Mouse (Mus musculus) limb, embryonic 13.5 days (tissue): Measurements from ENCODE around the gene Pitx2. TPM values are rescaled to one million over a fixed set of nuclear protein-coding genes. Genes with fewer than 3 reads are reported as not detected.

Source experiments
- ATAC-seq: fragments of 200-750 bp; cut with Nextera tagmentation; 2 replicates; pipeline ENCODE4 v1.8.0; 2017; ENCODE audit warnings: low read depth, moderate number of reproducible peaks, moderate TSS enrichment; ENCODE audit not compliant: low FRiP score
- H3K27ac ChIP-seq: fragments of 300-500 bp; sonication (generic); 2 replicates; pipeline ENCODE4 v1.5.1; 2015; ENCODE audit warnings: inconsistent platforms, mild to moderate bottlenecking, moderate library complexity
- H3K27me3 ChIP-seq: fragments of 300-500 bp; sonication (generic); 2 replicates; pipeline ENCODE4 v1.6.1; 2015; ENCODE audit warnings: mild to moderate bottlenecking, inconsistent platforms
- H3K36me3 ChIP-seq: fragments of 300-500 bp; sonication (generic); 2 replicates; pipeline ENCODE4 v1.6.1; 2015; ENCODE audit warnings: inconsistent platforms, mild to moderate bottlenecking, moderate library complexity
- H3K4me1 ChIP-seq: fragments of 300-500 bp; sonication (generic); 2 replicates; pipeline ENCODE4 v1.6.1; 2015; ENCODE audit warnings: inconsistent platforms
- H3K4me2 ChIP-seq: fragments of 300-500 bp; sonication (generic); replicated peaks from 2 replicates; pipeline ENCODE4 v1.6.1; 2015; ENCODE audit warnings: inconsistent platforms, mild to moderate bottlenecking, moderate library complexity
- H3K4me3 ChIP-seq: fragments of 300-500 bp; sonication (generic); 2 replicates; pipeline ENCODE4 v1.5.1; 2015; ENCODE audit warnings: moderate library complexity, mild to moderate bottlenecking, inconsistent platforms
- H3K9ac ChIP-seq: fragments of 300-500 bp; sonication (generic); 2 replicates; pipeline ENCODE4 v1.6.1; 2015; ENCODE audit warnings: mild to moderate bottlenecking, inconsistent platforms
- H3K9me3 ChIP-seq: fragments of 300-500 bp; sonication (generic); 2 replicates; pipeline ENCODE4 v1.6.1; 2016; ENCODE audit warnings: inconsistent platforms
- WGBS: fragments of 180-500 bp; shearing (Covaris S2); methylation state at CpG from one replicate; pipeline ENCODE4 v1.1.7; 2015; 5-methylcytosine and 5-hydroxymethylcytosine counted together
- polyA plus RNA-seq: library from polyadenylated mRNA; unstranded; fragments of >200 nt; fragmentation: Nextera tagmentation; extraction: Ambion mirVana; gene quantifications from 2 replicates; pipeline ENCODE4 v1.2.1, GENCODE M21; 2015

Pitx2 gene
- polyA plus RNA-seq, 1 experiment from 2014 or later = 21.2 TPM

DNA sequence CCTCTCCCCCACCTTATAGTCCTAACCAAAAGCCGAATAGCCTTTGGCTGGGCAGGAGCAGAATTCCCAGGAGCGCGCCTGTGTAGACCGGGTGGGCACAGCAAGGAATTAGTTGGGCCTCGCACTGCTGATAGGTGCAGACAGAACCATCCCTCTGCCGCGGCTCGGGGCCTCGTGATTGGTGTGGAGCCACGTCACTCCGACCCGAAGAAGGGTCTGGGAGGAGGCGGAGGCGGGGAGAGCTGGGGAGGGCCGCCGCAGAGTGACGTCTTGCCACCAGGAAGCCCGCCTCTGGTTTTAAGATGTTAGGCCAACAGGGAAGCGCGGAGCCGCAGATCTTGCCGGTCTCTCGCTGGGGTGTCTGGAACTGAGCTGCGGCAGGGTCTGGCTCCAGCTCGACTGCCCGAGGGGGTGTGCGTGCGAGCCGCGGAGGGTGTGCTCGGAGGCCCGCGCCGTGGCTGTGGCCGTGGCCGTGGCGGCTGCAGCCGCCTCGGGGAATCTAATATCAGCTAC lies 14.0 kb downstream of the Pitx2 start:
- no peak overlapping the region for H3K27ac ChIP-seq
- H3K9me3 ChIP-seq = no peaks in the 10 kb centered on the region
- WGBS = under 1% methylated on average over 39 of the region's 39 CpGs
- H3K27me3 ChIP-seq = peaks cover 96% of the 10 kb centered on the region
- H3K4me1 ChIP-seq = peaks cover 32% of the 10 kb centered on the region
- H3K4me3 ChIP-seq = peak overlapping the region; percentile 56
- no peaks in the 10 kb centered on the region for H3K36me3 ChIP-seq
- H3K4me2 ChIP-seq = peak overlapping the region; percentile 92
- peak; percentile 95 for ATAC-seq
- peak overlapping the region; percentile 59 for H3K9ac ChIP-seq

- no peak for ATAC-seq
- Histone ChIP-seq H3K9me3 (no peaks in the 10 kb centered on the region), H3K4me3 (peak overlapping the region; percentile 56), H3K27ac (no peak overlapping the region), H3K4me1 (peaks cover 34% of the 10 kb centered on the region), H3K36me3 (no peaks in the 10 kb centered on the region), H3K27me3 (peaks cover 93% of the 10 kb centered on the region), H3K9ac (peak overlapping the region; percentile 59), H3K4me2 (peak overlapping the region; percentile 92)
- WGBS = 0% methylated on average over 33 of the region's 34 CpGs
Measured at GRCm38 (mm10) chr3:129214146-129214665, 14.5 kb downstream of the Pitx2 start.

- Histone ChIP-seq H3K4me1 (peaks cover 34% of the 10 kb centered on the region), H3K27me3 (peaks cover 92% of the 10 kb centered on the region), H3K4me2 (peak overlapping the region; percentile 92), H3K4me3 (peak overlapping the region; percentile 56), H3K9me3 (no peaks in the 10 kb centered on the region), H3K27ac (no peak overlapping the region), H3K9ac (peak overlapping the region; percentile 59), H3K36me3 (no peaks in the 10 kb centered on the region)
- WGBS = under 1% methylated on average over 31 of the region's 31 CpGs
- no peak for ATAC-seq
Measured at GRCm38 (mm10) chr3:129214666-129215161, 15.0 kb downstream of the Pitx2 start.

DNA sequence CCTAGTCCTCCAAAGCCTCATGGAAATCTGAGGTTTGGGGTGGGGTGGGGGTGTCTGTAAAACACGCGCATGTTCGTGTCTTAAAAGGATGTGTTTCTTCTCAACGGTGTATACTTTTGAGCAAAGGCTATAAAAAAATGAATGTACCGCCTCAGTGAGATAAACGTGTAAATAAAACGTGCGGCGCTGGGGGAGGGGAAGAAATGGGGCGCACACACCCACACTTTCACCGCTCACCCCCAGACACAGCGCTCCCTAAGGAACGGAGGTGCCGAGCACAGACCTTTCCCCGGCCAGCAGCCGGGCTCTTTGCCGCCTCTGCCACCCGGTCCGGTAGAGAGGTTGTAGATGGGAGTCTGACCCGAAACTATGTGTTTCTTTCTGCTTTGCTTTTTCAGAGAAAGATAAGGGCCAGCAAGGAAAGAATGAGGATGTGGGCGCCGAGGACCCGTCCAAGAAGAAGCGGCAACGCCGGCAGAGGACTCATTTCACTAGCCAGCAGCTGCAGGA lies 15.6 kb downstream of the Pitx2 start:
- Histone ChIP-seq H3K9ac (peak overlapping the region; percentile 48; the same call in 1 of the 2 replicates), H3K27ac (no peak overlapping the region), H3K4me3 (peak overlapping the region; percentile 56), H3K4me2 (peak overlapping the region; percentile 92), H3K36me3 (no peaks in the 10 kb centered on the region), H3K27me3 (peaks cover 92% of the 10 kb centered on the region), H3K9me3 (no peaks in the 10 kb centered on the region), H3K4me1 (peaks cover 34% of the 10 kb centered on the region)
- no peak for ATAC-seq
- under 1% methylated on average over 26 of the region's 26 CpGs for WGBS

- under 1% methylated on average over 35 of the region's 35 CpGs for WGBS
- no peaks in the 10 kb centered on the region for H3K9me3 ChIP-seq
- H3K4me1 ChIP-seq = peaks cover 34% of the 10 kb centered on the region
- H3K9ac ChIP-seq = peak overlapping the region; percentile 48; the same call in 1 of the 2 replicates
- peaks cover 90% of the 10 kb centered on the region for H3K27me3 ChIP-seq
- no peak overlapping the region for H3K27ac ChIP-seq
- peak overlapping the region; percentile 44 for H3K4me2 ChIP-seq
- no peaks in the 10 kb centered on the region for H3K36me3 ChIP-seq
- no peak for ATAC-seq
- peak overlapping the region; percentile 56 for H3K4me3 ChIP-seq
Measured at GRCm38 (mm10) chr3:129215751-129216331, 16.2 kb downstream of the Pitx2 start.

GRCm38 (mm10) chr3:129216491-129216890 lies 16.8 kb downstream of the Pitx2 start:
- Histone ChIP-seq H3K9me3 (no peaks in the 10 kb centered on the region), H3K4me3 (peak overlapping the region; percentile 56), H3K36me3 (no peaks in the 10 kb centered on the region), H3K27ac (no peak overlapping the region), H3K27me3 (peaks cover 90% of the 10 kb centered on the region), H3K4me1 (peaks cover 34% of the 10 kb centered on the region), H3K4me2 (peak overlapping the region; percentile 44), H3K9ac (no peak overlapping the region)
- WGBS = under 1% methylated on average over 9 of the region's 9 CpGs
- no peak for ATAC-seq

DNA sequence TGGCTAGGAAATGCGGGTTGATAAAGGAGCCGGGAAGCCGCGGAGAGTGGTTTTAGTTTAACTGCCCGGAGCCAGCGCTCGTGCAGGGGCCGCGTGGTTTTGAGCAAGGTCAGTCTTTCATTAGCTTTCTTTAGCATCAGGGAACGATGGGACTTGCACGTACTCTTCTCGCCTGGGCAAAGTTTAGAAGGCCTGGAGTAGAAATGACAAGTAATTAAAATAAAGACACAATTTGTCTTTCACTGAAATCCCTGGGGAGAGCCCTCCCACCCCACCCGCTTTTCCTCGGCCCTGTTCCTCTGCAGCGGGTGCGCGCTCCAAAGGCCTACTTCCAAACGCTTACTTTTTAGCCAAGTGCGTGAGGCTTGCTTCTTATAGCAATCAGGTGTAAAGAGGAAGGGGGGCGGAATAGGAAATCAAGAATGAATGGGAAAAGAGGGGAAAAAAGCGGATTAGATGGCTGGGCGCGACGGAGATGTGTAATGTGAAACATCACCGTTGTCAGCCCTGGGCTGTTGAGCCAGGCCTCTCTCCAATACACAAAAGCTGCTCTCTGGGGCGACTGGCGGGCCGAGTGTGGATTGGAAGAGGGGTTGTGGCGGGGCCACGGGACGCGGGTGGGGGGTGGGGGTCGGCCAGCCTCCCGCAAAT lies 17.4 kb downstream of the Pitx2 start:
- peaks cover 34% of the 10 kb centered on the region for H3K4me1 ChIP-seq
- peak overlapping the region; percentile 44 for H3K4me2 ChIP-seq

DNA sequence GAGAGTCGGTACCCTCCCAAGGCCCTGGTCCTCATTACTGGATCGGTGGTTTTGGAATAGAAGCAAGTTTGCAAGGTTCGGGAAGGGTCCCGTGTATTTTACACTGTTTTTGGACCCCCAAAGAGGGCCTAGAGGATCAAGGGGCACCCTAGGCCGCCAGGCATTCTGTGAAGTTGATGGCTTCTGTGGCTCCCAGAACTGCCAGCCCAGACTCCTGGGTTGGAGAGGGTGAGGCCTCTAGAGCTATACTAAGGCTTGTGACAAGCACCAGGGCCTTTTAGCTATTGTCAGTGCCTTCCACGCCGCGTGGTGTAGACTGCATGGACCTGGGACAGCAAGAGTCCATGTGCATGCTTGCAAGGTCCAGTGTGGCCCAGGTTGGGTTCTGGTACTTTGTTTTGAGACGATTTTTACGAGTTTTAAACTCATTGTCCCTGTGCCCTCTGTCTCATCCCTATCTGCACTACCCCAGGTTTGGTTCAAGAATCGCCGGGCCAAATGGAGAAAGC lies 18.2 kb downstream of the Pitx2 start:
- peaks cover 34% of the 10 kb centered on the region for H3K4me1 ChIP-seq
- WGBS = 3% methylated on average over 12 of the region's 12 CpGs
- no peak for ATAC-seq
- H3K9ac ChIP-seq = 0 out of 2 replicates have a peak overlapping the region, but pooled peaks have one; percentile 13
- H3K4me2 ChIP-seq = peak overlapping the region; percentile 47
- peaks cover 90% of the 10 kb centered on the region for H3K27me3 ChIP-seq
- no peak overlapping the region for H3K27ac ChIP-seq
- H3K9me3 ChIP-seq = no peaks in the 10 kb centered on the region
- peak overlapping the region; percentile 56; the same call in 1 of the 2 replicates for H3K4me3 ChIP-seq
- no peaks in the 10 kb centered on the region for H3K36me3 ChIP-seq

More for the DNA sequence above, 17.4 kb downstream of the Pitx2 start:
- H3K27me3 ChIP-seq = peaks cover 90% of the 10 kb centered on the region
- no peak for ATAC-seq
- H3K9ac ChIP-seq = no peak overlapping the region
- H3K4me3 ChIP-seq = peak overlapping the region; percentile 56
- H3K27ac ChIP-seq = no peak overlapping the region; the same call in 1 of the 2 replicates
- no peaks in the 10 kb centered on the region for H3K36me3 ChIP-seq
- H3K9me3 ChIP-seq = no peaks in the 10 kb centered on the region
- under 1% methylated on average over 34 of the region's 34 CpGs for WGBS

DNA sequence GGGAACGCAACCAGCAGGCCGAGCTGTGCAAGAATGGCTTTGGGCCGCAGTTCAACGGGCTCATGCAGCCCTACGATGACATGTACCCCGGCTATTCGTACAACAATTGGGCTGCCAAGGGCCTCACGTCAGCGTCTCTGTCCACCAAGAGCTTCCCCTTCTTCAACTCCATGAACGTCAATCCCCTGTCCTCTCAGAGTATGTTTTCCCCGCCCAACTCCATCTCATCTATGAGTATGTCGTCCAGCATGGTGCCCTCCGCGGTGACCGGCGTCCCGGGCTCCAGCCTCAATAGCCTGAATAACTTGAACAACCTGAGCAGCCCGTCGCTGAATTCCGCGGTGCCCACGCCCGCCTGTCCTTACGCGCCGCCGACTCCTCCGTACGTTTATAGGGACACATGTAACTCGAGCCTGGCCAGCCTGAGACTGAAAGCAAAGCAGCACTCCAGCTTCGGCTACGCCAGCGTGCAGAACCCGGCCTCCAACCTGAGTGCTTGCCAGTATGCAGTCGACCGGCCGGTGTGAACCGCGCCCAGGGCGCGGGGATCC lies 18.8 kb downstream of the Pitx2 start:
- H3K4me1 ChIP-seq = peaks cover 32% of the 10 kb centered on the region
- no peaks in the 10 kb centered on the region for H3K36me3 ChIP-seq
- H3K27ac ChIP-seq = no peak overlapping the region
- H3K4me2 ChIP-seq = peak overlapping the region; percentile 47
- peaks cover 89% of the 10 kb centered on the region for H3K27me3 ChIP-seq
- no peak for ATAC-seq
- under 1% methylated on average over 41 of the region's 41 CpGs for WGBS
- H3K9ac ChIP-seq = 0 out of 2 replicates have a peak overlapping the region, but pooled peaks have one; percentile 19
- no peaks in the 10 kb centered on the region for H3K9me3 ChIP-seq
- H3K4me3 ChIP-seq = peak overlapping the region; percentile 56; the same call in 1 of the 2 replicates

- no peak overlapping the region for H3K27ac ChIP-seq
- H3K4me3 ChIP-seq = no peak overlapping the region
- no peak overlapping the region for H3K9ac ChIP-seq
- 1% methylated on average over 7 of the region's 7 CpGs for WGBS
- no peaks in the 10 kb centered on the region for H3K36me3 ChIP-seq
- no peaks in the 10 kb centered on the region for H3K9me3 ChIP-seq
- ATAC-seq = no peak
- peaks cover 24% of the 10 kb centered on the region for H3K4me1 ChIP-seq
- peaks cover 89% of the 10 kb centered on the region for H3K27me3 ChIP-seq
- H3K4me2 ChIP-seq = no peak overlapping the region
Measured at GRCm38 (mm10) chr3:129220086-129220670, 20.5 kb downstream of the Pitx2 start.

DNA sequence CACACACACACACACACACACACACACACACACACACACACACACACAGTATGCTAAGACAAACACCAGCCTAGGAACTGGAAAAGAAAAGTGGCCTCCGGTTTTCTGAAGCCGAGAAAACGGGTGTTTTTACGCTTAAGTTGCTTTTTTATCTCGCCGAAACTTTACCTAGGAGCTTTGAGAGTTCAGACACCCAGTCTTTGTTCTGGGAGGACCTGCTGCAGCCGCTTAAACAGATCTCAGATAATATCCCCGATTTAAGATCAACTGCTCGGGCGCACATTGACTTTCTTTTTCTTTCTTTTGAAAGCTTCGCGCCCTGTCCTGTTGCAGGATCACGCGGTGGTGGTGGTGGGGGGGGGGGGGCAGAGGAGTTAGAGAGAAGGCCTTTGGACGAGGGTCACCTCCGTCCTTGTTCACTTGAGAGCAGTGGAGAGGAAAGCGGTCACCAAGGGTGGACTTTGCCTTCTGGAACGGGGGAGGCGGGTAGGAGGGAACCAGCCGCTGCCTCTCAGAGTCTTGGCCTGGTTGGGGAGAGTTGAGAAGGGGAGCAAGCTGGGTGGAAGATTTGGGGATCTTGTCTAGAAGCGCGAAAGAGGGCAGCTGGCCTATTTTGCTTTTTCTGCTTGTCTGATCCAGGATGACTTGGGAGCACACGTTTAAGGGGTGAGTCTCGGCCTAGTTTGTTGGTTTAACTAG lies 21.2 kb downstream of the Pitx2 start:
- Histone ChIP-seq H3K9ac (no peak overlapping the region), H3K36me3 (no peaks in the 10 kb centered on the region), H3K4me1 (peaks cover 19% of the 10 kb centered on the region; the same call in 1 of the 2 replicates), H3K9me3 (no peaks in the 10 kb centered on the region), H3K27ac (no peak overlapping the region), H3K4me2 (no peak overlapping the region; the same call in 1 of the 2 replicates), H3K4me3 (no peak overlapping the region), H3K27me3 (peaks cover 89% of the 10 kb centered on the region)
- no peak for ATAC-seq
- WGBS = 4% methylated on average over 24 of the region's 24 CpGs
